Mouse (Mus musculus): ENCODE measurements around the gene Olfr1183.
"Not testable (repeated sequence)": the region's sequence is repeated elsewhere in the genome, so short reads cannot be mapped to it uniquely, and the experiment has no call there.

Olfr1183 gene

DNA sequence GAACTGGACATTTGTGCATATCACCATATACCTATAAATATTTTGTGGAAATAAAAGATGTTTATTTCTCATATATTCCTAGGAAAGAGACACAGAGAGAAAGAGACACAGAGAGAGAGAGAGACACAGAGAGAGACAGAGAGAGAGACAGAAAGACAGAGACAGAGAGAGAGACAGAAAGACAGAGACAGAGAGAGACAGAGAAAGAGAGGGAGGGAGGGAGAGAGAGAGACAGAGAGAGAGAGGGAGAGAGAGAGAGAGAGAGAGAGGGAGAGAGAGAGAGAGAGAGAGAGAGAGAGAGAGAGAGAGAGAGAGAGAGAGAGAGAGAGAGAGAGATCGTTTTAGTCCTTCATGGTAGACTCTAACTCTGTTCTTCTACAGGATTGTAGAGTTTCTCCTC, at the start of gene Olfr1183:
Olfr1183 (plus strand) TSS at position 301 of the 400 bp plus-strand sequence.
- DNase-seq (ENCODE audit: low read depth, low spot score), result not testable (repeated sequence)

- DNase-seq (ENCODE audit: low read depth, low spot score), result no peak
Measured at GRCm38 (mm10) chr2:88406353-88406752, 48.3 kb upstream of the Olfr1183 start, which contains the start of gene Olfr1179. Gene Olfr1179 (minus strand): TSS chr2:88406453.

- no peak for DNase-seq (ENCODE audit: low read depth, low spot score)
Measured at GRCm38 (mm10) chr2:88419051-88419450, 35.6 kb upstream of the Olfr1183 start, which contains the start of gene Olfr1180. Gene Olfr1180 (minus strand): TSS chr2:88419151.

DNA sequence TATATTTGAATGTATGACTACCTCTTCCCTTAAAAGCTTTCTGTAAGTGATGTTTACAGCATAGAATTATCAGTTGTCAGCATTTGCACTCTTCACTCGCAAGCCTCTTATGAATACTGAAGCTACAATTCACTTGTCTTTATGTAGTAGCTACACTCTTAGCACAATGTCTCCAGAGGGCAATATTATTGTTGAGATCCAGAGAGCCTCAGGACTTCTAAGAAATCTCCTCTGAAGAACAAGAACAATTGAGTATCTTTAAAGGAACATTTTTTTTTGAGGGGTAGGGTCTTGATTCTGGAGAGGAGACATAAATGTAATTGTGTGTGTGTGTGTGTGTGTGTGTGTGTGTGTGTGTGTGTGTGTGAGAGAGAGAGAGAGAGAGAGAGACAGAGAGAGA, 28.6 kb upstream of the Olfr1183 start, which contains the start of gene Olfr1181:
Olfr1181 (minus strand) TSS at position 101 of the 400 bp plus-strand sequence.
- no peak for DNase-seq (ENCODE audit: low read depth, low spot score)

DNA sequence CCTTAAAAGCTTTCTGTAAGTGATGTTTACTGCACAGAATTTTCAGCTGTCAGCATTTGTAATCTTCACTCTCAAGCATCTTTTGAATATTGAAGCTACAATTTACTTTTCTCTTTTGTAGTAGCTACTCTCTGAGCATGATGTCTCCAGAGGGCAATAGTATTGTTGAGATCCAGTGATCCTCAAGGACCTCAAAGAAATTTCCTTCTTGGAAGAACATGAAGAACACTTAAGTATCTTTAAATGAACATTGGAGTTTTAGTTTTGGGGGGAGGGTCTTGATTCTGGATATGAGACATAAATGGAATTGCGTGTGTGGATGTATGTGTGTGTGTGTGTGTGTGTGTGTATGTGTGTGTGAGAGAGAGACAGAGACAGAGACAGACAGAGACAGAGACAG, 5.6 kb upstream of the Olfr1183 start, which contains the start of gene Gm13757:
Gm13757 (minus strand) TSS at position 101 of the 400 bp plus-strand sequence.
- no peak for DNase-seq (ENCODE audit: low read depth, low spot score)

DNA sequence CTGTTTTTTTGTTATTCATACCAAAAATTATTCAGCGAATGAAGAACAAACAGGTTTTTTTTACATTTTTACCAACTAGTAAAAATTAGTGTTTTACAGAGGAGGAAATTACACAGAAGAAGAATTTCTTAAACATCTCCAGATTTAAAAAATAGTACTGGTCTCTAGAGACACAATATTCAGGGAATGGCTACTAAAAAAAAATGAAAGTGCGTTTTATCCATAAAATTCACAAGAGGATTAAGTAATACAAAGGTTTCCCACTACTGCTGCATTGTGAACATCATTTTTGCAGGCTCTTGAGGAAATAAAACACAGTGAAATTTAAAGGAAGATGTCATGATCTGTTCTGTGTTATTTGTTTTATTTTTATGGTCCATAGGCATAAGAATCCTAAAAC, 28.6 kb downstream of the Olfr1183 start, which contains the start of gene Olfr1184:
Olfr1184 (plus strand) TSS at position 301 of the 400 bp plus-strand sequence.
- DNase-seq (ENCODE audit: low read depth, low spot score), result no peak

DNA sequence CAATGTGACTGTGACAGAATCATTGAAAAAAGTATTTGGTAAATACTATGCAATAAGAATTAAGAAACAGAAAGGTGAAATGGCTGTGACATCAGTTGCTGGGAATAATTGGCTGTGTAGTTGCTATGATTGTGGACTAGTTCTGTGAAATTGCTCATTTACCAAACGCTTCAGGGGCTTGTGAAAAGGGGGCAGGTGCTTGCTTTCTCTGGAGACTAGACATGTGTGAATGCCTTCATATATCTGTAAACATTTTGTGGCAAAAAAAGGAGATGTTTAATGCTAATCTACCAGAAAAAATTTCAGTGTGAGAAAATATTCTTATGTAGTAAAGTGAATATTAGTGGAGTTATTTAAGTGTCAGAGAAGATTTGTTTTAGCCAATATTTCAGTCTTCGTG, 38.4 kb downstream of the Olfr1183 start, which contains the start of gene Olfr1185-ps1:
Olfr1185-ps1 (plus strand) TSS at position 301 of the 400 bp plus-strand sequence.
- no peak for DNase-seq (ENCODE audit: low read depth, low spot score)

DNA sequence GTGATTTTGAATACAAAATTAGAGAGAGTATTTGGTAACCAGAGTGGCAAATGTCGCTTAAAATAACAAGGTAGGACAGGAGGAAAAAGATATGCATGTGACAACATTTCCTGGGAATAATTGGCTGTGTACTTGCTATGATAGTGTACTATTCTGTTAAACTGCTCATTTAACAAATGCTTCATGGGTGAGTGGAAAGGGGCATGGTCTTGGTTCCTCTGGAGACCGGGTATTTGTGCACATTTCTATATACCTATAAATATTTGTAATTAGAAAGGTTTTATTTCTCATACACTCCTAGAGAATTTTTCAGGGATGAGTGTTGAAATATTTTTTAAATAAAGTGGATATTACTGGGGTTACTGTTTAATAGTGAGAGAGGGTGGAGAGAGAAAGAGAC, 63.6 kb downstream of the Olfr1183 start, which contains the start of gene Olfr1186:
Olfr1186 (plus strand) TSS at position 301 of the 400 bp plus-strand sequence.
- no peak for DNase-seq (ENCODE audit: low read depth, low spot score)

All from retina, postnatal 7 days (tissue).